Mouse (Mus musculus) skeletal muscle tissue, adult 2 months (tissue): ENCODE results near the gene Fam219b.

ENCODE experiments used
- DNase-seq: peaks from one replicate; pipeline ENCODE4 v3.0.0-alpha.2; 2012; ENCODE audit warnings: low read depth, low spot score

Fam219b gene

DNA sequence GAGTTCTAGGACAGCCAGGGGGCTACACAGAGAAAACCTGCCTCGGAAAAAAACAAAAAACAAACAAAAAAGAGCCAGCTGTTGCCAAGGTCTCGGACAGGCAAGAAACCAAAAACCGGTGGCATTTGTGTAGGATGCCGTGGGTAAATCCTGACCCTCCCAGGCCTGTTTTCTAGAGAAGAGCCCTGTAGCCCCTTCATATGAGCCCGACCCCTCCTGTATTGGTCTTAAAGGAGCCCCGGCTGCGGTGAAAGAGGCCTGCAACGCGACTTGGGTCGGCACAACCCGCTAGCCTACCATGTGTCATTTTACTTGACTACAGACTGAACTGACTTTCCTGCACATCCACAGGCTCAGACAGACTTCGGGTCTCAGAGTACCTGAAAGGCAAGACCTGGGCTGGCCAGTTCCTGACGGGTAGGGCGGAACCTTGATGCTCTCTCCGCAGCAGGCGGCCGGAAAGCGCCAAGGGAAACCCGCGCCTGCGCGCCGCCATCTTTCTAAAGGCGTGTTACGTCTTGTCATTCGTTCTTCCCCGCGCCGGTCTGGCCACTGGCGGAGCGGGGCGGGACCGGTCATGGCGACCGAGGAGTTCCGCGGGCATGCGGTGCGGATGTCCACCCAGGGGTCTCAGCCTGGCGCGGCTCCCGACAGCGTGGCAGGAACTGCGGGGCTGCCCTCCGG lies at the start of gene Fam219b:
TSS of gene Fam219b (plus strand) at position 485 of the 684 bp plus-strand sequence.
- DNase-seq, result peak; percentile 84

DNA sequence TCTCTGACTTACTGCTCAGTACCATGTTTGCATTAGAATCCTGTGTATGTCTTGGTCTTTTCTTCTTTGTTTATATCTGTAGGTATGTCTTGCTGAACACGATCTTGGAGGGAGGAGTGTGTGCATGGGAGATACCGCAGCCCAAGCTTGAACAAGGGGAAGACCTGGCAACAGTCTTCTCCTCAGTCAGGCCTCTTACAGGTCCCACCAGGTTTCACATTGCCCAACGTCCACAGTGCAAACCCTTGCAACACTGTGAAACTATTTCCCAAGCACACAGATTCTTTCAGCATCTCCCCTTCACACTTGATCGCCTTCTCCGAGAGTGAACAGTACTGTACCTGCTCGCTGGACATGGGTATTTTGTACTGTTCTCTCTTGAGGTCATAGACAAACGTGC lies 49.5 kb upstream of the Fam219b start:
- DNase-seq, result no peak

DNA sequence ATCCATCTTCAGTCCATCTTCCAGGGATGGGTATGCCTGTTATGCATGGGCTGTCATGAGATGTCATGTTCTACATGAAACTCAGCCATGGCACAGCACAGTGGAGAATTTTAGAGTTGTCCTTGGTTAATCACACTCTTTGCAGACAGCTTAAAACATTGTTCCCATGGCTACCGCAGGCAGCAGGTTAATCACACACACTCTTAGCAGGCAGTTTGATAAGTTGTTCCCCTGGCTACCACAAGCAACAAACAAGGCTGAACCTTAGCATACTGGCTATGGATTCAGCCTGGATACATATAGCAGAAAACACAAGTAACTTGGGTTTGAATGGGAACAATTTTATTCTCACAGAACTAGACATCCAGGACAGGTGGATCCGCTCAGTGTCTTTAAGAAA lies 43.8 kb upstream of the Fam219b start:
- DNase-seq, result no peak

DNA sequence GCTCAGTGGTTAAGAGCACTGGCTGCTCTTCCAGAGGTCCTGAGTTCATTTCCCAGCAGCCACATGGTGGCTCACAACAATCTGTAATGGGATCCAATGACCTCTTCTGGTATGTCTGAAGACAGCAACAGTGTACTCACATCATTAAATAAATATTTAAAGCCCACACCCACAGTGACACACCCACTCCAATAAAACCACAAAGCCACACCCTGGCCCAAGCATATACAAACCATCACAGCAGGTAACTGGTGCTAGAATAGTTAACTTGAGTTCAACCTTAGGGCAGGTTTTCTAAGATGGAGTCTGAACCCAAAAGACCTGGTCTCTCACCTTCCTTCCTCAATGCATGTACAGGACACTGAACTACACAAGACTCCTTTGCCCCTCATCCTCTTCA lies 42.4 kb upstream of the Fam219b start:
- no peak for DNase-seq

DNA sequence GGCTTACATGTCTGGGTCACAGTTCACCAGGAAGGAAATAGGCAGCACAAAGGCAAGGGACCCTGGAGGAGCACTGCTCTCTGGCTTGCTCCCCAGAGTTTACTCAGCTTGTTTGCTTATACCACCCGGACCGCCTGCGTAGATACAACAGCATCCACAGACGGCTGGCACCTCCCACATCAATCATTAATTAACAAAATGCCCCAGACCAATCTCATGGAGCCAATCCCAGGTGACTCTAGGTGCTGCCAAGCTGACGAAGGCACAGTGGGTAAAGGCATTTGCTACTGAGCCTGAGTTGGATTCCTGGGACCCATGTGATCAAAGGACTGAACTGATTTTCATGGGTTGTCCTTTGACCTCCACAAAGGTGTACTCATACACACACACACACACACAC lies 40.1 kb upstream of the Fam219b start:
- no peak for DNase-seq

DNA sequence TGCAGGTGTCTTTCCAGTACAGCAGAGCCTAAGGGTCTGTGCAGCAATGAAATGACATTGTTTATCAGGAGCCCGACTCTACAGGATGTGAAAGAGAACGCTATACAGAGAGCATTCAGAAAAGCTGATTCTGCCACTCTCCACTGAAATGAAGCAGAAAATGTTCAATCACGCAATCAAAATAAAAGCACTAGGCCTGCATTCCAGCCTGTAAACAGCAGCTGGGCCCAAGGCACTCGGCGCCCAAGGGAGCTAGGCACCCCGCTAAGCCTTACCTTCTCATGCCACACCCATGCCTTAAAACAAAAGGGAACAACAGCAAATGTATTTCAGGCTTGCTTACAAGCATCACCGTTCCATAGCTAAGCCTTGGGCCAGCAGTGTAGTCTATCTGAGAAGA lies 38.8 kb upstream of the Fam219b start:
- no peak for DNase-seq

DNA sequence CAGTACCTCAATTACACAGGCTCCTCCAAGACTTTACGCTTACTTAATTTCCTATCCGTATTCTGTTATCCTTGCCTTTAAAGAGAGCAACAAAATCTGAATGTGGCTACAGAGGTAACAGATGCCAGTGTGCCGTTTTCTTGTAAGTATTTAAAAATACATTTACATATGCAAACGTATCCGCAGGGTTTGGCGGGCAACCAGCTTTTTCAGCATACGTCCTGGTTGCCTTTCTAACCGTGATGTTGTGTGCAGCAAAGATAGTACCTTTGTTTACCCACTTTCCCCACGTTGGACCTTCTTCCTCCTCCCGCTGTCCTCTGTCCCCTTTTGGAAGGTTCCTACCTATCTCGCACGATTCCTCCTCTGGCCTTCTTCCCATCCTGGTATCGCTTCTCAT lies 35.9 kb upstream of the Fam219b start:
- DNase-seq, result no peak

DNA sequence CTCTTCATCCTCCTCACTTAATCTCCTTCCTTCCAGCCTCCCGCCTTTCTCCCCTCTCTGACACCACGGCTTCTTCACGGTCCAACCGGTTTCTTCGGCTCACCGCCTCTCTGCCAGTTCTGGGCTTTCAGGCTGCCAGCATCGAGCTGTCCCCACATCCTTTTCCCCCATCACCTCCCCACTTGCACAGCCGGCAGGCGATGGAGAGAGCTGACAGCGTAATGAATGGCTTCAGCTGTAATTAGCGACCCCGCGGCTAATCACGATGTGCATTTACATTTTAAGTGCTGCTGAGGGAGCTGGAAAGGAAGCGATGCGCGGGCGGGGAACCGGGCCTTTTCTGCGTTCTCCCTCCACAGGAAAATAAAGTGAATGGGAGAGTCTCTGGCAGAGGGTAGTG lies 35.5 kb upstream of the Fam219b start:
- DNase-seq, result no peak

DNA sequence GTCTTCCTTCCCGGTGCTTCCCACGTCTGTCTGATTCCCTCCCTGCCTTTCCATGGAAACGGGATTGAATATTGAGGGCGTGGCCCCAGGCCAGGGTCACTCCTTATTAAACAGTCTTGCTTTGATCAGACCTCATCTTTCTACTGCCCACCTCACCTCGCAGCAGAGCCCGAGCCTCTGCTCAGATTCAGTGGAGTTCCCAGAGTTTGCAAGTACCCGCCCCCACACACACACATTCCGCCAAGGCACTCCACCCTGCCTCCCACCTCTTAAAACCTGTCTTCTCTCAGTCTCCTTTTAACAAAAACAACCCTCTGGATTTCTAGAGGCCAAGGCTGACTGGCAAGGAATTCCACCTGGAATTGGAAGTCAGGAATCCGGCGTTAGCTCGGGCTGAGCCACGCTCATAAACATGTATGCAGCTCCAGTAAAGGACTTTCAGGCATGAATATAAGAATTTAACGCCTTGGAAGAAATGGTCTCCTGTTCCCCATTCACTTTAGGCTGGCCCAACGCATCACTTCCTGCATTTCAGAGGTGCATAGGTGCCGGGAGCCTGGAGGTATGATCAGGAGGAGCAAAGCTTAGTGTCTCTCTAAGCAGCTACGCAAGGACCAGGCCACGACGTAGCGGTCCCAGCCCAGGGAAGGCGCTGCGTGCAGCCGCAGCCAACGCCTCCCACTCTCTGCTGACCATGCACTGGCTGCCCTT lies 34.3 kb upstream of the Fam219b start:
- no peak for DNase-seq

DNA sequence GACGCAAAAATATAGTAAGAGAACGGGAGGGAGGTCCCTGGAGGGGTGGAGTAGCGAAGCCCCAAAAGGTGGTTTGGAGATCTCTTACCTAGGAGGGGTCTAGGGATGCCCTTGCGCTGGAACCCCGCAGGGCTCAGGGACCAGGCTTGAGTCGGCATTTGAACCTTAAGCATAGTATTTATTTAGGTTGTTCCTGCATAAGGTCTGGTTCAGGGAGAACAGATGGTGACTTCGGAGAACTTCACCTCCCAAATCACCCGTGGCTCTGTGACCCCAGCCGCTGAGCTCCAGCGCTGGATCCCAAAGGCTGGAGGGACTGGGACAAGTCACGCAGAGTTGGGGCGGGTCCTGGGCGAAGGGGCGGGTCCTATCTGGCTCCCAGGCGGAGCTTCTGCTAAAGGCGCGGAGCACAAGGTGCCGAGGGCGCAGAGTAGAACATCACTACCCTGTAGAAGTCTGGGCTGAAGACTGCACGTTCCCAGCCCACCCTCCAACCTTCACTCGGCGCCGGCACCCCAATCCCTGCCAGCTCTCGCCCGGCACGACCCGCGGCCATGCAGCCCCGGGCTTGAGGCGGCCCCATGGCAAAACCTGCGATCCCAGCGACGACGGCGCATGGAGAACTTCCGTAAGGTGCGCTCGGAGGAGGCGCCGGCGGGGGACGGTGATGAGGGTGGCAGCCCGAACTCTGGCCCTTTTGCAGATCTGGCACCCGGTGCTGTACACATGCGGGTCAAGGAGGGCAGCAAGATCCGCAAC lies 33.5 kb upstream of the Fam219b start, which contains the start of gene Rpp25:
TSS of gene Rpp25 (plus strand) at position 405 of the 759 bp plus-strand sequence.
- DNase-seq, result no peak

DNA sequence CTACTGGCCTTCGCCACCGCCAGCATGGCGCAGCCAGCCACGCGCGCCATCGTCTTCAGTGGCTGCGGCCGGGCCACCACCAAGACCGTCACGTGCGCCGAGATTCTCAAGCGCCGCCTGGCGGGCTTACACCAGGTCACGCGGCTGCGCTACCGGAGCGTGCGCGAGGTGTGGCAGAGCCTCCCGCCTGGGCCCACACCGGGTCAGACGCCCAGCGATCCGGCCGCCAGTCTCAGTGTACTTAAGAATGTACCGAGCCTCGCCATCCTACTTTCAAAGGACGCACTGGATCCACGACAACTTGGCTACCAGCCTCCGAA lies 33.0 kb upstream of the Fam219b start:
- no peak for DNase-seq

DNA sequence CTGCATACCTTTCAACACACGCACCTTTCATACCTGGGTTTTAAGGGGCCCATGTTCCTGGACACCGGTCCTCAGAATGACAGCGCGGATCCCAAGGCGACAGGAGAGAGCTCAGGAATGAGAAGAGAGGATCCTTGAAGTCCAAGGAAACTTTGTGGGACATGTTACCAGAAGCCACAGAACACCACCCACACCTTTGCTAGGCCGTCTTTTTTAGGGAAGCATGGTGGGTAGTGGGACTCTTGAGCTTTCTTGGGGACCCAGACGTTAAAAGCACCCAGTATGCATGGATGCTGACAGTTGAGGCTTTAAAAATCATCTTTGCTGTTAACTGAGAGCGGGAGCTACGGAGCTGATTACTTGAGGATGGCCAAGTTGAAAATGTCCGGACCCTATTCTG lies 32.4 kb upstream of the Fam219b start:
- no peak for DNase-seq

DNA sequence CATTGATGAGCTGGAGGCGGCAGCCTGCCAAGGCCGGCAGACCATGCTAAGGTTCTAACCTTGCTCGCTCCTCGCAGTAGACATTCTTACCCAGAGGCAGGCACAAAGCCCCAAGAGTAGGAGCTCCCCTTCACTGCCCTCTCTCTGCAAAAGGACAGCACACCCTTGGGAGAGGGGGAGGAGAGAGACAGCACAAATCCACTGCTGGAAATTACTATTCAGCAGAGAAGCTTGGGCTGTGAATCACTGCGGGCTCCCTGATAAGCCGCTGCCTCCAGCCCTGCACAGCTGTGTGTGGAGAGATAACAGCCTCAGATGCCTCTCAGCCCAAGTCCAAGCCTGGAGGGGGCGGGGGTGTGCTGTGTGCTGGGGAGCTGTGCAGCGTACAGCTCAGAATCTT lies 31.6 kb upstream of the Fam219b start:
- DNase-seq, result no peak

DNA sequence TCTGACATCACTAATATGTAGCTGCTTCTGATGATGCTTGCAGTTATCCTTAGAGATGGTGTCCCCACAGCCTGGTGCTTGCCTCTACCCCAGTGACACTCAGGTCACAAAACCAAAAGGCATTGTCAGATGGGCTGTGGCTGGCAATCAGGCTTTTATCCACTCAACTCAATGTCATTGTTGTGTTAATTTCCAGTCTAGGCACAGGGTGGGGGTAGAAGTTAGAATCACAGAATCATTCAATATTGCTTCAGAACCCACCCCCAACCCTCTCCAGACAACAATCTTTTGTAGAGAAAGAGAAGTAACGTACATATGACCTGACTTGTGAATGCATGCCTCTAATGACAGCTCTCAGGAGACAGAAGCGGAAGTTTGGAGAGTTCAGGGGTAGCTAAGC lies 26.8 kb upstream of the Fam219b start:
- no peak for DNase-seq

DNA sequence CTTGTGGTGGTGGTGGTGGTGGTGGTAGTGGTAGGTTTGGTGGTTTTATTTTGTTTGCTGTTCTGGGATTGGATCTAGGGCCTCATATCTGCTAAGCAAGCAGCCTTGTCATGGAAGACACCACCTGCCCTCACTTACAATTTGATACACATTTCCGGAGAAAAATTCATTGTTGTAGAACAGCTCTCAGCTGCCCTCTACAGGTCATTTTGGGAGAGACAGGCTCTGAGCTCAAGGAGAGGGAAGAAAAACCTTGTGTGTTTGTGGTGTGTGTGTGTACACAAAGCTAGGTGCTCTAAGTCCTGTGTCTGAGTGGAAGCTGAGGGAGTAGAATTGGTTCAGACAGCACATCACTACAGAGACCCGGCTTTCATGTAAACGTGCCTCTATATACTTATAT lies 20.2 kb upstream of the Fam219b start:
- DNase-seq, result no peak

DNA sequence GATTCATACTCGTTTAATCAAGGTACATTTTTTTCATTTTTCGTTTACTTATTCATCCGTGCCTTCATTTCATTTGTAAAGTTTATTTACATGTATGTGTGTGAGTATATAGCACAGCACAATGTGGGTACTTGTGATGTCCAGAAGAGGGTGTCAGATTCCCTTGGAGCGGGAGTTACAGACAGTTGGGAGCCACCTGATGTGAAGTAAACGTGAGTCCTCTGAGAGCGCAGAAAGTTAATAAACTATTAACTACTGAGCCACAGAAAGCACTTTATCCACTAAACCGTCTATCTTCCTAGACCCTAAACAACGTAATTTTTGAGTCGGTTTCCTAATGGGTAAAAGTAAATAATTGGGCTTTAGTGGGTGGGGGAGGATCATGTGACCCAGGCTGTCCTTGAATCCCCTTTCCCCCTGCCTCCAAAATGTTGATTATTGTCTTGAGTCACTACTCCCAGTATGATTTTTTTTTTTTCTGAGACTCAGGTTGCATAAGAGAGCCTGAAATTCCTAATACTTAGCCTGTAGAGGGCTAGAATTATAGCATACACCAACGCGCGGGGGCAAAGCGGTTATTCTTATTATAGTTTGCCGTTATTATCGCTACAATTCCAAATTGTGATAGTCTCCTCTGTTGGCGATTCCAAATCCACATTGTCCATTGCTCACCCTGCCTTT lies 16.8 kb upstream of the Fam219b start:
- DNase-seq, result no peak

DNA sequence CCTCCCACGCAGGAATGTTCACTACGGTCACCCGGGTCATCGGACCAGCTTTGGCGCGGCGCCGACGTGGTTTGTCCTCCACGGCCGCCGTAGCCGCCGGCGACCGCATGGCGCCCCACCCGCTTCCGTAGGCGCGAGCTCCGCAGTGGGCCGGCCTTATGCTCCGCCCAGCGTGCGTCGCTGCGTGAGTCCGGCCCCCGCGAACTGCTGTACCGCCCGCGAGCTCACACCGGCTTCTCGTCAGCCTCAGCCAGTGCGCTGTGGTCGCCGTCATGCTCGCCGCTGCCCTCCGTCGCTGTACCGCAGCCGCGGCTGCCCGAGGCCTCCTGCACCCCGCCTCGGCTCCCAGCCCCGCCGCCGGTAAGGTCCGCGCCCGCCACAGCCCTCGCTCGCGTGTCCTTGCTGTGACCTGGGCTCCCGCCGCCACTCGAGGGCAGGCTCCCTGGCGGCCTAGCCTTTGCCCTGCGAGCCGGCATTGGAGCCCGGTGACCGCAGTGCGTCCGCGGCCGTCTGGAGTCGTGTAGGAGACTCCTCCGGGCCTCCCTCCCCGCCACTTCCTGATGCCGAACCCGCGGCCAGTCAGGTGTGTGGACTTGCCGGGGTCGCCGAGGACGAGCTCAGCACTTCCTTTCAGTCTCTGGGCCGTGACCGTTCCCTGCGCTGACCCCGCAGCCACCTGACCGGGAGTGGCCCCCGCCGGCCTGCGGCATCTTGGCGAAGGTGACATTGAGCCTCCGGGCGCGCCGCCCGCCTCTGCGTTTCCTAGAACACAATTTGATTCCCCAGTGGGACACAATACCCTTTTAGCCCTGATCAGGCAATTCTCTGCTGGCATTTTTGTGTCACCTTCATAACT lies 16.0 kb upstream of the Fam219b start, which contains the start of gene Cox5a:
TSS of gene Cox5a (plus strand) at position 219 of the 856 bp plus-strand sequence.
- peak; percentile 96 for DNase-seq

DNA sequence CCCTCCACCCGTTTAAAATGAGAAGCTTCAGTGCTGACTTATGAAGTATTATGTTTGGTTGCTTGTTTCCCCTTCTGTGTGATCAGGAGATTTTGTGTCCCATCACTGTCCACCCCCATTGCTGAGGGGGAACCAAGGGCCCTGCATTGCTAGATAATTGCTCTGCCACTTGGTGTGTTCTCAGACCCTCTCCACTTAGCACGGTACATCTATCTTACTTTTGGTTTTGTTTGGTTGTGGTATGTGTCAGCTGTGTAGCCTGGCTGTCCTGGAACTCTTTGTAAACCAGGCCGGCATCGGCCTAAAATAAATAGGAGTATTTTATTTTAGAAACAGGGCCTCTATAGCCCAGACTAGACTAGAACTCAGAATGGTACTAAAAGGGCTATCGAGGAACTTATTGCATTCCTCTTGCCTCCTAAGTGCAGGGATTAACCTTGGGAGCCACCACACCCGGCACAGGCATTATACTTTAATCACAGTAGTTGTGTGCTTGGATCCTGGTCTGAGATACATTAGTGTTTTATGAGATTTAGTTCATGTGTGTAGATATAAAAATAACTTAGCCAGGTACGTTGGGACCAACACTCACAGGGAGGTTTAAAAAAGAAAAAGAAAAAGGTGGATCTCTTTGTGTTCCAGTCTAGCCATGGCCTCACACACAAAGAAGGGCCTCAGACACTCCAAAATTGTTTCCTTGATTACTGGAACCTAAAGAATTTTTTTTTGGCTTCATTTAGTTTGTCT lies 15.0 kb upstream of the Fam219b start:
- no peak for DNase-seq

DNA sequence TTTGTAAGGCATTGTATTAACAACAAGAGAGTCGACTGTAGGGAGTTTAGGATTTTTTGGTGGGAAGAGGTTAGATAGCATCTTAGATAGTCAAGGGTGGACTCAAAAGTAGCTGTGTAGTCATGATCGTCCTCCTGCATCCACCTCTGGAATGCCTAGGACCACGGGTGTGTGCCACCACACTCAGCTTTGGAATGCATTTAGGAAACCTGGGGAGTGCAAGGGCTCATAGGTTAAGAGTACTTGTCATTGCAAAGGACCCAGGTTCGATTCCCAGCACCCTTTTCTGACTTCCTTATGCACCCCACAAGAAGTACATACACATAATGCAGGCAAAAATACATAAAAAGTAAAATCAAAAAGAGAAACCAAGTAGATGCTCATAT lies 14.5 kb upstream of the Fam219b start:
- DNase-seq, result no peak

DNA sequence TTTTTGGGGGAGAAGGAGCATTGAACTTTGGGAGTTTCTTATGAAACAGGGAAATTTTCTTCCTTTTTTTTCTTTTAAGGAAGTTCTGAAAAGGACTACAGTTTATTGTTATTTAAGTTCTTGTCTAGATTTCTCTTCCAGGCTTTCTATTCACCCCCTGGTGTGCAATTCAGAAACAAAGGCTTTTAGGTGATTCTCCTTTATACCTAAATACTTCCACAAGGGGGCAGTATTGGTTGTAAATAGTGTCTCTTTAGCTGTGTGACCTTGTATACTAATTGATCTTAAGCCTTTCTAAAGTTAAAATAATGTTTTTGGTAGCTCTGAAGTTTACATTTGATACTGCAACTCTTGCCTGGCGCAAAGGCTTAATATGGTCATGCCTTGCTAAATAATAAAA lies 13.6 kb upstream of the Fam219b start:
- DNase-seq, result no peak

DNA sequence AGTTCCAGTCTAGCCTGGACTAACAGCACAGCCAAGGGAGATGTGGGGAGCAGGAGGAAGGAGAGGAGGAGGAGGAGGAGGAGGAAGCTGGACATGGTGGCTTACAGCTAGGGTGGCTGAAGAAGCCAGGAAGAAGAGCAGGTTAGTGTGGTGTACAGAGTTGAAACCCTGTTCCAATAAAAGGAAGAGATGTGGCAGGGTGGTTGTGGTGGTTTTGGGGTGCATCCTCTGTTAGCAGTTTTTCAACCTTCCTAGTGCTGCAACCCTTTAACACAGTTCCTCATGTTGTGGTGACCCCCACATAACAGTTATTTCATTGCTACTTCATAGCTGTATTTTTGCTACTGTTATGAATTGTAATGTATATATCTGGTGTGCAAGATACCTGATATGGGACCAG lies 12.9 kb upstream of the Fam219b start:
- no peak for DNase-seq
